Mouse (Mus musculus) urinary bladder, postnatal 4 days (tissue): ENCODE measurements at regions not wholly inside any gene's neighbourhood (a gene's known extent, or its start where the extent isn't known, plus 50 kb on each side); places are given as distances from the start of the nearest gene placed in this dataset.
"Not testable (repeated sequence)": the region's sequence is repeated elsewhere in the genome, so short reads cannot be mapped to it uniquely, and the experiment has no call there.

Experiments used
- DNase-seq, 2 experiments: peaks; one replicate each; pipeline ENCODE4 v3.0.0; 2021 to 2022; ENCODE audit warnings: low spot score in 2 of 2

DNA sequence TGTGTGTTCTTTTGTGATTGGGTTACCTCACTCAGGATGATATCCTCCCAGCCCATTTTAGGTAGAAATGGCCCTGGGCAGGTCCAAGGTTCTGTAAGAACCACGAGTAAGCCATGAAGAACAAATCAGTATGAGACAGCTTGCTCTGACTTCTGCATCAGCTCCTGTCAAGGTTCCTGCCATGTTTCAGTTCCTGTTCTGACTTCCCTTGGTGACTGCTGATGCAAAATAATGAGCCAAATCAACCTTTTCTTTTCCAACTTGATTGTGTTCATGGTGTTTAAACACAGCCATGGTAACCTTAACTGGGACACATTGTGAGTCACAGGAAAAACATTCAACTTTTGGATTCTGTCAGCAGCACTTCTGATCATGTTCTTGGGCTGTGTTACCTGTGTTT lies 667.4 kb upstream of the Igfbp7 start:
- DNase-seq: no peak

DNA sequence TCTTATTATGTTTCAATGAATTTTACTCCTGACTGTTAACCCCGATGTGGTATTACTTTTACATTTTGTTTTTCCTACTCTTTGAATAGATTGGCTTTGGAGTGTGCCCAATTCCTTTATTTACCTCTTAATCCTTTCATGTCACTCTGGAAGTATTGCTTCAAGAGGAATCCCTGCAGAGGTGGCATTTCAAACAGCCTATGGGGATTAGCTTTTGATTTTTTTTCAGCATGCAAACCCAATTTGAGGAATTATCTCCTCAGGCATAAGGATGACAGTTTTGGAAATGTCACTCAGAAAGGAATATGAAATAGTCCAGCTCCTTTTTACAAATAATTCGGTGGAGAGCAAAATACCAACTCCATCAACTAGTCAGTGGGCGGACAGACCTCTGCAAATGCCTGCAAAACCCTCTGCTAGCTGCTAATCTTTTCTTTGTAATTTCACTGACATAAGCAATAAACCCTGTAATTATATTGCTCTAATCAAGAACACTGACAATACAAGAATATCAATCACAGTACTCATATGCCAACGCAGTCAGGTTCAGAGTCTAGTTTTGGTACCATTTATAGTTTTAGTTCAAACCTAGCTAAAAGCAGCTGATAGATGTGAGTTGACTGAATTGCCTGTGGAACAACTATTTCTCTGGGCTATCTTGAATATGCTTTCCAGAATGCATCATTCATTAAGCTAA lies 624.9 kb upstream of the Igfbp7 start:
- no peak for DNase-seq

DNA sequence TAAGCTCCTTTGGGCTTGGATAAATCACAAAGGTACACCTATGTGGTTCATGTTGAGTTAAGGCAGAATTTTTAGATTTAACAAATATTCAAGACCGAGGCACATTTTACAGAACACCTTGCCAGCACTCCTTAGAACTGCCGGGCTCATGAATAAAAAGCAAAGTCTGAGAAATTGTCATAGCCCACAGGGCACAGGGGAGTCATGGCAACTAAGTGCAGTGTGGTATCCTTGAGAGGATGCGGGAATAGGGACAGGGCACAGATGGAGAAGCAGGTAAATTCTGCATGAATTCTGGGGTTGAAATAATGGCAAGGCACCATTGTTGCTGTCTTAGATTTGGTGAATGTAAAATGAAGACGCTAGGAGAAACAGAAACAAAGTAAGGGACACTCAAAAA lies 609.7 kb upstream of the Igfbp7 start:
- DNase-seq: no peak

DNA sequence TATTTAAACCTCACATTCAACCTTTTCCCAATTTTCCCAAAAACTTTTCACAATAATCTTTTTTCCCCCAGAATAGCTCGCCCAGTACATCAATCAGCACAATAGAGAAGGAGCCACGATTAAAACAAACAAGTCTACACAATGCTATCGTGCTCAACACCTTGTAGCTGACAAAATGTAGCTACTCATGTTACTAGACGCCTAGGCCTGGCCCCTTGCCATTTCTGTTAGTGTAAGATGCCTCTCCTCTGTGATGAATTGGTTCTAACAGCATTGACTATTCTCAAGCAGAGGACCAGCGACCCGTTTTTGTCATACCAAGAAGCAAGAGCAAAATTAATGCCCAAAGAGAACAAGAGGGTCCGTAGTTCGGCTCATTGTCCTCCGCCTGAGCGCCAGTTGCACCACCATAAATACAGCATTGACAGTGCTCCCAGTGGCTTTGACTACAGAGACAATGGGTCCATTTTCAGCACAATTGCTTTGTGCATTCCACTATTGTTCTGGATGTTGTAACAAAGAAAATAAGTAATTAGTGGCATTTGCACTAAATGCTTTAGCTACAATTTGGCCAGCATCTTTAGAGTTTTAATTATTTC lies 578.7 kb upstream of the Igfbp7 start:
- DNase-seq: no peak

DNA sequence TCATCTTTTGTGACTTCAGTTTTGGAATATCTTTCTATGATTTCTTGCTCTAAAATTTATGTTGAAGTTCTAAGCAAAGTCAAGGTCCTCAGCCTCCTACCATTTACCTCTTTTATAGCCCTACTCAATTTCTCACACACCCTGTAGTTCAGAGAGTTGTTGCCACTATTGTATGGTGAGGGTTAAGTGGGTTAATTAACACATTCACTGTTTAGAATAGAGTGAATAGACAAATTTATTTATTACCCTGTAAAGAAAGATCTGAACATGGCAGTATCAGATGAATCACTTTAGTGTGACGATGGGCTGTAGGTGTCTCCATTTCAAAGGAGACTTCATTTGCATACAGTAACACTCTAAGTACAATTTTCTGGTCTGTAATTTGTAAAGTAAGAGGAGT lies 577.4 kb upstream of the Igfbp7 start:
- DNase-seq: no peak

DNA sequence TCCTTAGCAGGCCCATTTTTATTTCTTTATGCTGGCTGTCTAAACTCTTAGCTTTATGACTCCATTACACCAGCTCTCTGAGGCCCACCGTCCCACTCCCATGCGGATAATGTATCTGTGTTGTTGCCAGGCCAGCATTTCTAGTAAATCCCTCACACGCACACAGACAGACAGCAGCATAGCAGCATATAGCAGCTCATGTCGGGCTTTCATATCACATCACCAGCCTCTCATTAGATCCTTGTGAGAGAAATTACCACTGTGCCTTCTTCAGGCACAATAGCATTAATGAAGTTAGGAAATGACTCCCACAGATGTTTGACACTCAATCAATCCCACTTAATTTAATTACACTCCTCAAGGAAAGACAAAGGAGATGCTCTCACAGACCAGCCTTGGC lies 532.2 kb upstream of the Igfbp7 start:
- not testable (repeated sequence) for DNase-seq

DNA sequence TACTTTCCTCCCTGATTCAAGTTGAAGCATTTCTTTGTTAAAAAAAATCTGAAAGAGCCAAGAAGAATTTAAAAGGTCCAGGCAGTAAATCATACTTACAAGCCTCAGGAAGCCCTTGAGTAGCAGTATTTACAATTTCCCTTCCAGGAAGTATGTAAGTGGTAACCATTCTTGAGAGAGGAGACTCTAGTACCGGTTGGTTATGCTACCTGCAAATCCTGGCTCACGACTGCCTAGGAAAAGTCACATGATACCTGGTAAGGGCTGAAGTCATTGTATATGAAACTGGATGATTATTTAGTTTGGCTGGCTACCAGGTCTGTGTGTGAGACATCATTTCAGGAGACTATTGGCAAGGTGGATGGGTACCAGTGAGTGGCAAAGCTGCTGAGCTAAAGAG lies 524.0 kb upstream of the Igfbp7 start:
- no peak for DNase-seq

DNA sequence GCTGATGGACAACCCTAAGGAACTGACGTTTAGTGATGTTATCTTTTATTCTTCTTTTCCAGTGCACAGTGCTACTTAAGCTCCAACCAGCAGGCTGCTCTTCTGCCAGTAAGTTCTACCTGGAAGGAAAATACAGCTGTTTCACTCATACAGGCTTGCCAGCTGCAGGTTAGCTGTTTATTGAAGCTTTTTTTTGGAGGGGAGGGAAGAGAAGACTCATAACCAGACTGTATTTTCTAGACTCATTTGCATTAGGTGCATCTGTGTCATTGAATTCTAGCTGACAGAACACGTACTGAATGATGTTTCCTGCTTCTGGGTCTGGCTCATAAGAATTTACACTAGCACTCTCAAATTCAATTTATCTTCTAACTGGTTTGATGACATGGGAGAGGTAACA lies 513.3 kb upstream of the Igfbp7 start:
- no peak for DNase-seq

DNA sequence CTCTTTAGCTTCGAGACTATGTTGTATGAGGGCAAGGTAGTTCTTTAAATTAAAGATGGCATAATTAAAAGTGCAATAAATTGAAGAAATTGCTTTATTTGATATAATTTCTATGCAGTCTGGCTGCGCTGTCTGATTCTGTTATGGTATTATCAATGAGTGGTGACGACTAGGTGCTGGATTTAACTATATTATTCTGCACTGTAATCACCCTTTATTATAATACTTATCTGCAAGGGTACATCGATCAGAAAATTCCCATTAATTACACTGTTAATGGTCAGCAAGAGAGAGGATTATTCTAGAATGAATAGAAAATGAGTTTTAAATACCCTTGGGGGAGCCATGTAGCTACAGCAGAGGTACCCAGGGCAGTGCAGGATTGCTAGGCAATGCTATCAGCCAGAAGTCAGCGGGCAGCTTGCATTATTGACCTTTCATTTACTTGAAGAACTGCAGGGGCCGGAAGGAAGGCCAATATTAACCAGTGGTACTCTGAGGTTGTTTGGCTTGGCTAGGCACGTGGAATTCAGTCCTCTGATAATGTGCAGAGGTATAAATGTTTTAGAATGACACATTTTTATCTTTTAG lies 509.3 kb upstream of the Igfbp7 start:
- DNase-seq: no peak

DNA sequence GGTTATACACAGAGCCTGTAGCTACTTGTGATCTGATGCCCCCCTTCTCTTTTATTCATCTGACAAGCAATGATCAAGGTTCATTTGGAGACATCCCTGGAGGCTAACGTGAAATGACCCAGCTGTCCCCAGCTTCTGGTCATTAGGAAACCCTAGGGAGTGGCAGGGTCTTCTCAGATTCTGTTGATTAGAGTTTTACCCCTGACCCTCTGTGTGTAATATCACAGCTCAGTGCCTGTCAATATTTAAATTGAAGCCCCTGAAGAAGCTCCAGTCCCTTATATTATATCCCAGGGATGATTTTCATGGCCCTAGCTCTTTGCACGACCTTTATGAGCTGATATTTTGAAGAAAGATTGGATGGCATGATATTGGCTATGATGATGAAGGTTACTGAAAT lies 508.5 kb upstream of the Igfbp7 start:
- DNase-seq: no peak

DNA sequence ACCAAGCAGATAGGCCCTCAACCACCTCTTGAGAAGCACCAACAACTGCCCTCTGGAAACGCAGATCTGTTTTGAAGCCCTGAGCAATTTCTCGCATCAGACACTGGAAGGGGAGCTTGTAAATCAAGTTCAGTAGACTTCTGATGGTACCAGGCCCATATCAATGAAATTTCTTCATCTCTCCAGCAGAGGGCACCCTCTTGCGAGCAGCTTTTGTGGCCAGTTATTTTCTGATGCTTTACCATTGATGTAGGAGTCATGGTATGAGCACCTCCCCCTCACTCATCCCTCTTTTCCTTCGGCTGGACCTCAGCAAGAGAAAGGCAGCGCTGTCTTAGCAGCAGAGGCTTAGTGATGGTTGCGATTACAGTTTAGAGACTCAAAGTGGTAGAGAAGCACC lies 501.4 kb upstream of the Igfbp7 start:
- no peak for DNase-seq

DNA sequence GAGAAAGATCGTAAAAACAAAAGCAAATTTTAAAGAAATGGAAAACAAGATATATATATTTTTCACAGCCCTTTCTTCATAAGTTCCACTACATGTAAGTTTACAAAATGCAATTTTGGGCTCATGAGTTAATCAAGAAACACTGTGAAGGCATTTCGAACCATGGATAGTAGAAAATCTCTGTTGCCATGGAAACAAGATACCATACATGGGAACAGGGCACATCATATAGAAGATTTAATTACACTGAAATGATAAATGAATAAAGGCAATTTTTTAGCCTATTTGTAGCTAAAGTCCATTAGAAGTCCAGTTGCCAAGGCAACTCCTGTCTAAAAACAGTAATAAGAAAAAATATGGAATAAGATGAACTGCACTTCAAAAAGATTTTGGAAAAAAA lies 484.2 kb upstream of the Igfbp7 start:
- DNase-seq: not testable (repeated sequence)

DNA sequence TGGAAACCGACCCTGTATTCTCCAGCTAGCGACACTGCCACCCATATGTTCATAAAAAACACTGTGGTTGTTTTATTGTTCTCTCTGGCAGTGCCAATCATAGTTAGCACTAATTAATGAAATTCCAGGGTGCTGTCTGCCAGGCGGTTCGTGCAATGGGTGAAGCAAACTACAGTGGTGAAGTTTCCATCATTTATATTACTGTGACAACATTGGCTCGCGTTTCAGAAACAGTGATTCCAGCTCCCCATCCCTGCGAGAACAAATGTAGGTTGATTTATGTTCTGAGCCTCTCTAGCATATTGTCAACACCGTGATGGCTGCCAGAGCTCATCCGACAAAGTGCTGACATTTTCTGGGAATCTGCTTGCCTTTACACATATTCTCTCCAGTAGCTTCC lies 480.7 kb upstream of the Igfbp7 start:
- DNase-seq: no peak

DNA sequence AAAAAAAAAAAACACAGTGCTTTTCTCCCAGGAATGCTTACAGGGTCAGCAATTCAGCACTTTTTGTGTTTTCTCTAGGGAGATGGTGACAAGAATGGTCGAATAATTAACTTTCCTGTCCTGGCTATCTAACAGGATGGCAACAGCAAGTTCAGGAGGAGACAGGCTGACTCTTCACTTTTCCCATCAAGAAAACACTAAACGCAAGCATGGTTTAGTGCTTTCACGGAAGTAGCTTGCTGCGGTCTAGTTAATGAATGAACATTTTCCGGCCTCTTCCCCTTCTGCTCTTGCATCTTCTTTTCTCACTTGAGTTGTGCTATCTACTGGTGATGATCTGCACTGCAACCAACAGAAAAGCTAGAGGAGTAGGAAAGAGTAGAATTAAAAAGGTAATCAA lies 463.6 kb upstream of the Igfbp7 start:
- no peak for DNase-seq

DNA sequence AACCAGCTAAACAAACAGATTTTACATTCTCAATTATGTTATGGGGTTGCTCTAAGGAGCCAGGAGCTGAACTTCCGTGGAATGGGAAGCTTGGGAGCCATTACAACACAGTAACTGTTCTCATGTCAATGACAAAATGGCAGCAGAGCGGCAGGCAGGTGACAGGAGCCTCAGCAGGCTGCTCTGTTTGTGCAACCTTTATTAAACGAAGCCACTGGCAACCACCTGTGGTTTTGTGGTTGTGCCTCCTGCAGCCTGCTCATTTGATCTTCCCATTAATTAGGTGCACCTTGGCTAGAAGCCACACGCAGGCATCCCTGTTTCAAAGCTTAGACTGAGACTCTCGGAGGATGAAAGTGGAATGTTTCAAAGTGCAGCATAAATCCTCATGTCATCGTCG lies 457.5 kb upstream of the Igfbp7 start:
- DNase-seq: no peak

DNA sequence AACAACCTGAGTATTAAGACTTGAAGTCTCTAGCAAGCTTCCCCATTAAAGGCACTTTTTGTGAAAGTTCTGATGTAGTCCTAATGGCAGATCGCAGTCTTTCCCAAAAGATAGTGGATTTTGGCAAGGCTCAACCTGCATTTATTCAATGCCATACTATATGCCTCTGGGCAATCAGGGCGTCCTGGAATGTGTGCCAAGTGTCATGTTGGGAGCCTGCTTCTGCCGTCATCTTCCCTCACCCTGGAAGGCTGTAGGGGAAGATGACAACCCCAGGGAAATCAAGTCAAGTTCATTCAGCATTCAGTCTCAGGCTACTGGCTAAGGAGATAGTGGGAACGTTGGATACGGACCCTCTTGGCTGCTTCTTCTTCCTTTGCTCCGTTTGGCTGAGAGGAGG lies 447.4 kb upstream of the Igfbp7 start:
- no peak for DNase-seq

DNA sequence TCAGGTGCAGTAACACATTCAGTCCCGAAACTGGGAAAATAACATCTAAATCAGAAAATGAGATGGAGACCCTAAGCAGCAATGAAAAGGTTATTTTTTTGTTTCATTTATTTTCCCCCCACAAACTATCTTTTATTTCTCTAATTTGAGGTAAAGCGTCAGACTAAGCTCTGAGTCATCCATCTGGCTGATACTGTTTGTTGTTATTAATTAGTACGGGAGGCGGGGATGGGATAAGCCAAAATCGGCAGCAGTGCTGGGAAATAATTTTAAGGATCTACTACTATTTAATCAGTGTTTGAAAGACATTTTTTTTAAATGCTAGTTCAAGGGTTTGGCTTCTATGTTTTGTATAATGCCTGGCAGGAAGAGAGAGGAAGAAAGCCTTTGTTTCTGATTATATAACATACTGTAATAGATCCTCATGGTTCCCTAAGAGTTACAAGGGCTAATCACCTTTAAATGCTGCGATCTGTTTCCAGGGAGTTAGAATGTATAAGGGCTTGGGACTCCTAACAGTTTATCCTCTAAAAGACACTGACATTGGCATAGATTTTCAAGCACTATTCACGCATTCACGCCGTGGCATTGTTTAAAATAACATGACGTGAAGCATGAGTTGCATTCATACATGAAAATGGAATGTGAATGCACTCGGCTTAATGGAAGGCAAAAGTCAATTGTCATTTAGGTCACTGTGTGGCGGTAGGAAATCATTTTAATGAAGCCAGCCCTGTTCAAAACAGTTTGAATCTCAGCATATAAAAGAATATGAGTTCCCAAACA lies 446.4 kb upstream of the Igfbp7 start:
- DNase-seq: no peak

DNA sequence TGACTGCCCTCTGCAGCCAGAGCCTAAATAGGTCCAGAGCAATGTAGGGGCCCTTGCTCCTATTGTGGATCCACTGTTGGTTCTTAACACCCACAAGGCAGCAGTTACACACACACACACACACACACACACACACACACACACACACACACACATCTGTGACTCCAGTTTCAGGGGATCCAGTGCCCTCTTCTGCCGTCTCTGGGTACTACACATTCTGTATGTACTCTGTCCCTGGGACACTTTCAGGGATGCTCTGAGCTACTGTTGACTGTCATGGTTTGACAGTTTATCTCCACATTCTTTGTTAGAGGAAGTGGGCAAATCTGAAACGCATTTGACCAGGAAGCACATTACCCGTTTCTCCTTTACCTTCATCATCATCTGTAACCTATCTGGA lies 443.8 kb upstream of the Igfbp7 start:
- DNase-seq: no peak

DNA sequence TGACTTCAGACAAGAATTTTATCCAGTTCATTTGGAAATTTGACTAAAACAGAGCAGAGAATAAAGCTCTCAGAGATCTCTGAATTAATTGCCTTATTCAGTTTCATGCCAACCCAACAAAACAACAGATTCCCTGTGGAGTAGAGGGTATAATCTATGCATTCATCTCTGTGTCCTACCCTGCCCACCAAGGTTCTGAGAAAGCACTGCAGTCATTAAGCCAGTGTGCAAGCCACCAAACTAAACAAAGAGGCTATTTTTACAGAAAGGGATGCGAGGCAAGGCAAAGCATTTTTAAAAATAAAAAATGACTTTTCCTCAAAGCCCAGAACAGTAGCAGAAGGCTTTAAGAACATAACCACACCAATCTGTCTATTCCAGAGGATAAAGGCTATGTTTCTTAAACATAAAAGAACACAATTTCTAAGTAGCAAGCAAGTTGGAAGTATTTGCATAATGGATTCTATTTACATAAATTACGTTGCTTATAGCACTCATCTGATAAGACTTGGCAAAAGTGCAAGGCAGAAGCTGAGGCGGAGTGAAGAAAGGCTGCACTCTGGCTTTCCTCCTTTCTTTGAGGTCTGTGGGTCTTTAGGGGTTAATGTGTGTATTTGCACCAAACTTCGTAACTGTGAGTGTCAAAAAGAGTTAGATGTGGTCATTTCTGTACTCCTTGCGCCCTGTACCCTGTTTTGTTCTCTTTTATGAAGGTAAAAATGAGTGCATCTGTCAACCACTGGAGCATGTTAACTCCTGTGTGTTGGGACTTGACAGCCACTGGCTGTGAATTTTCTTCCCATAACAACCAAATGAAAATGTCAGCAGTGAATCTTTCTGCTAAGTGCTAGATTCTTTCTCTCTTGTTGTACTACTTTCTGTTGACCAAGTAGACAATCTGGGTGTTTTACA lies 430.6 kb upstream of the Igfbp7 start:
- DNase-seq: no peak

DNA sequence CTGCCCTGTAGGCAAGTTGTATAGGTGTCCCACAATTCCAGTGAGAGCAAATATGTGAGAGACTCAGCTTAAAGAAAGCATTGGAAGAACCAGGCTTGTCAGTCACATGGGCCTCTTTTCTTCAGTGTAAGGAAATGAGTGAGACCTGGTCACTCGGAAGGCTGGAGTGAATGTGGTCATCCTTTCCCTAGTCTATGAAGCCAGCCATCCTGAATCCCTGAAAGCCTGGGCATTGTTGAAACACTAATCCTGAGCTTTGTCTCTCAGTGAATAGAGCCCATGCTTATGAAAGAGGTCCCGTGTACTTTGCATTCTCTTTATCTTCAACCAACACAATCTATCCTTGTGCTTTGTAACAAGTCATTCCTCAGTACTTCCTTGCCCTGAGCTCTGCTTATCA lies 420.1 kb upstream of the Igfbp7 start:
- no peak for DNase-seq

DNA sequence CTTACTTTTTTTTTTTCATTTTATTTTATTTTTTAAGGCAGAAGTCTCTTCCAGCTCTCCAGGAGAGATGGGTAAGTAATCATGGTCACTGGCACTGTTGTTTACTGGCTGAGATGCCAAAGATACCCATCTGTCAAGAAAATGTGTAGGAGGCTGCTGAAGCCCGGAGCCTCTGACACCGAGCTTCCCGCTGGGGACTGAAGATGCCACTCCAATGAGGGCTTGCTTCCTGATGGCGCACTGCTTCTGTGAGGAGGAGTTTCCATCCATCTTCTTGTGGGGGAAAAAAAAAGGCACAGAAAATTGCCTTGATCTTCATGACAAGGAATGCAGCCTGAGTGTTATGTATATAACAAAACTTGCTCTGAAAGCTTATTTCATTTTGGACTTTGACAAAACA lies 418.2 kb upstream of the Igfbp7 start:
- DNase-seq: no peak

DNA sequence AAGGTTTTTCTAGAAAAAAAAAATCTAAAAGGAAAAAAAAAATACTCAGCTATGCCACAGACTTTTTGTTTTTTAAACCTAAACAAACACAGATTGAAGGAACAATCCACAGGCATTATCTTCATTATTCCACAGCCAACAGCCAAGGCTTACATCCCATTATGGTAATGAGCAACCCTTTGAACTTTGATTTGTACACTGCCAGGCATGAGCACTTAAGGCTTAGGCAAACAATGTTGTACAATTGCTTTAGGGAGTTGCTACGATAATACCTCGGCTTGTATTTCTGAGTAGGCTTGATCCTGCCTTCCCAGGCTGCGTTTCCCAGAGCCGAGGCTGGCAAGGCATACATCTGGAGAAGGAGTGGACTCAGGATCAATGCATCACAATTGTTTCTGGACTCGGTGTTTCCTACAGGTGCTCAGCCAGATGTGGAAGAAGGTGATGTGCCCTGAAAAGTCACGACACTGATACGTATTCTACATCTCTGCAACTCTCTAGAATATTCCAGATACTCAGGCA lies 409.0 kb upstream of the Igfbp7 start:
- no peak for DNase-seq
